Mouse (Mus musculus): ENCODE data around the gene Apoh.

The Apoh gene

GRCm38 (mm10) chr11:108377680-108378362 lies 34.7 kb downstream of the Apoh start:
- peak; percentile 42 for DNase-seq (ENCODE audit: low read depth, low spot score)

- no peak for DNase-seq (ENCODE audit: low read depth, low spot score)
Observed at GRCm38 (mm10) chr11:108378363-108378751, 35.2 kb downstream of the Apoh start.

- DNase-seq (ENCODE audit: low read depth, low spot score): no peak
Observed at GRCm38 (mm10) chr11:108382664-108383063, 39.5 kb downstream of the Apoh start.

GRCm38 (mm10) chr11:108384920-108385665 lies 41.9 kb downstream of the Apoh start:
- no peak for DNase-seq (ENCODE audit: low read depth, low spot score)

GRCm38 (mm10) chr11:108385666-108386024 lies 42.5 kb downstream of the Apoh start:
- no peak for DNase-seq (ENCODE audit: low read depth, low spot score)

GRCm38 (mm10) chr11:108395061-108395460 lies 51.9 kb downstream of the Apoh start:
- DNase-seq (ENCODE audit: low read depth, low spot score): no peak

- no peak for DNase-seq (ENCODE audit: low read depth, low spot score)
Observed at GRCm38 (mm10) chr11:108396076-108396829, 53.1 kb downstream of the Apoh start.

- no peak for DNase-seq (ENCODE audit: low read depth, low spot score)
Observed at GRCm38 (mm10) chr11:108409876-108410644, 66.9 kb downstream of the Apoh start.

- no peak for DNase-seq (ENCODE audit: low read depth, low spot score)
Observed at GRCm38 (mm10) chr11:108416360-108416759, 73.2 kb downstream of the Apoh start.

GRCm38 (mm10) chr11:108418540-108418939 lies 75.4 kb downstream of the Apoh start:
- DNase-seq (ENCODE audit: low read depth, low spot score): peak; percentile 34

- DNase-seq (ENCODE audit: low read depth, low spot score): no peak
Observed at GRCm38 (mm10) chr11:108419242-108419641, 76.1 kb downstream of the Apoh start.

GRCm38 (mm10) chr11:108420751-108421150 lies 77.6 kb downstream of the Apoh start:
- no peak for DNase-seq (ENCODE audit: low read depth, low spot score)

- no peak for DNase-seq (ENCODE audit: low read depth, low spot score)
Observed at GRCm38 (mm10) chr11:108423221-108423620, 80.1 kb downstream of the Apoh start.

- DNase-seq (ENCODE audit: low read depth, low spot score): no peak
Observed at GRCm38 (mm10) chr11:108424111-108424510, 81.0 kb downstream of the Apoh start.

- DNase-seq (ENCODE audit: low read depth, low spot score): peak; percentile 65
Observed at GRCm38 (mm10) chr11:108424889-108425591, 81.9 kb downstream of the Apoh start, which contains the start of gene Cep112. TSS of gene Cep112 (plus strand) at chr11:108425192.

- DNase-seq (ENCODE audit: low read depth, low spot score): no peak
Observed at GRCm38 (mm10) chr11:108425592-108425921, 82.4 kb downstream of the Apoh start.

GRCm38 (mm10) chr11:108426086-108426485 lies 82.9 kb downstream of the Apoh start:
- no peak for DNase-seq (ENCODE audit: low read depth, low spot score)

GRCm38 (mm10) chr11:108427191-108427590 lies 84.0 kb downstream of the Apoh start:
- DNase-seq (ENCODE audit: low read depth, low spot score): no peak

- no peak for DNase-seq (ENCODE audit: low read depth, low spot score)
Observed at GRCm38 (mm10) chr11:108429076-108429475, 85.9 kb downstream of the Apoh start.

- DNase-seq (ENCODE audit: low read depth, low spot score): no peak
Observed at GRCm38 (mm10) chr11:108443893-108444563, 100.9 kb downstream of the Apoh start.

GRCm38 (mm10) chr11:108447148-108447547 lies 104.0 kb downstream of the Apoh start:
- DNase-seq (ENCODE audit: low read depth, low spot score): no peak
